Mouse (Mus musculus) kidney, adult 2 months (tissue): ENCODE data around the gene Hdac4. TPM values are rescaled to one million over a fixed set of nuclear protein-coding genes. Genes with fewer than 3 reads are reported as not detected.

Experiments used
- DNase-seq: peaks from one replicate; pipeline ENCODE4 v3.0.0; 2021
- H3K27ac ChIP-seq: fragments of 200-500 bp; 2 replicates; pipeline ENCODE4 v1.5.1; 2012; ENCODE audit warnings: low read depth, low read length, control low read depth, inconsistent platforms; ENCODE audit not compliant: insufficient read depth
- H3K27me3 ChIP-seq: fragments of 200-500 bp; replicated peaks from 2 replicates; pipeline ENCODE4 v1.6.1; 2012; ENCODE audit warnings: mild to moderate bottlenecking, moderate library complexity, low read length, inconsistent platforms; ENCODE audit not compliant: control insufficient read depth, insufficient read depth
- H3K36me3 ChIP-seq: fragments of 200-500 bp; 2 replicates; pipeline ENCODE4 v1.6.1; 2012; ENCODE audit warnings: mild to moderate bottlenecking, moderate library complexity, low read length, inconsistent platforms; ENCODE audit not compliant: control insufficient read depth, insufficient read depth
- H3K4me1 ChIP-seq: fragments of 200-500 bp; 2 replicates; pipeline ENCODE4 v1.6.1; 2011; ENCODE audit warnings: low read length; ENCODE audit not compliant: control insufficient read depth, insufficient read depth
- H3K4me3 ChIP-seq: fragments of 200-500 bp; 2 replicates; pipeline ENCODE4 v1.5.1; 2011; ENCODE audit warnings: mild to moderate bottlenecking, low read depth, low read length, control low read depth; ENCODE audit not compliant: insufficient read depth
- CTCF ChIP-seq: fragments of 200-500 bp; conservative IDR thresholded peaks from 2 replicates; pipeline ENCODE4 v1.5.1; 2011; ENCODE audit warnings: low read depth, mild to moderate bottlenecking, control low read depth, low read length, moderate library complexity, mixed read lengths; ENCODE audit not compliant: insufficient read depth, insufficient read length
- POLR2A ChIP-seq: fragments of 200-500 bp; IDR thresholded peaks from one replicate; pipeline ENCODE4 v1.6.1; 2011; ENCODE audit warnings: low read depth, low read length, control low read depth
- WGBS: fragments of 180-500 bp; shearing (Covaris S2); methylation state at CpG from one replicate; pipeline ENCODE4 v1.1.7; 2018; 5-methylcytosine and 5-hydroxymethylcytosine counted together
- polyA plus RNA-seq: library from polyadenylated mRNA; depleted of rRNA; stranded (reverse); fragments of >200 nt; gene quantifications from 2 replicates; pipeline ENCODE4 v1.2.3, GENCODE M21; 2012

Hdac4 gene
- polyA plus RNA-seq, 1 experiment: 10.0 TPM

- no peak for DNase-seq
- WGBS: 77% methylated on average over 3 of the region's 3 CpGs
- Histone ChIP-seq H3K4me3 (no peak overlapping the region), H3K36me3 (no peaks in the 10 kb centered on the region), H3K27me3 (no peaks in the 10 kb centered on the region), H3K4me1 (no peaks in the 10 kb centered on the region), H3K27ac (no peak overlapping the region)
- no peak for TF ChIP-seq CTCF
- no peak for TF ChIP-seq POLR2A
These were observed 171.6 kb downstream of the Hdac4 start for GRCm38 (mm10) chr1:92023906-92024305.

GRCm38 (mm10) chr1:92022009-92022408 is 173.5 kb downstream of the Hdac4 start:
- Histone ChIP-seq H3K4me1 (no peaks in the 10 kb centered on the region), H3K36me3 (no peaks in the 10 kb centered on the region), H3K27me3 (no peaks in the 10 kb centered on the region), H3K27ac (no peak overlapping the region), H3K4me3 (no peak overlapping the region)
- TF ChIP-seq POLR2A: no peak
- TF ChIP-seq CTCF: no peak
- DNase-seq: no peak
- 81% methylated on average over 4 of the region's 4 CpGs for WGBS

DNA sequence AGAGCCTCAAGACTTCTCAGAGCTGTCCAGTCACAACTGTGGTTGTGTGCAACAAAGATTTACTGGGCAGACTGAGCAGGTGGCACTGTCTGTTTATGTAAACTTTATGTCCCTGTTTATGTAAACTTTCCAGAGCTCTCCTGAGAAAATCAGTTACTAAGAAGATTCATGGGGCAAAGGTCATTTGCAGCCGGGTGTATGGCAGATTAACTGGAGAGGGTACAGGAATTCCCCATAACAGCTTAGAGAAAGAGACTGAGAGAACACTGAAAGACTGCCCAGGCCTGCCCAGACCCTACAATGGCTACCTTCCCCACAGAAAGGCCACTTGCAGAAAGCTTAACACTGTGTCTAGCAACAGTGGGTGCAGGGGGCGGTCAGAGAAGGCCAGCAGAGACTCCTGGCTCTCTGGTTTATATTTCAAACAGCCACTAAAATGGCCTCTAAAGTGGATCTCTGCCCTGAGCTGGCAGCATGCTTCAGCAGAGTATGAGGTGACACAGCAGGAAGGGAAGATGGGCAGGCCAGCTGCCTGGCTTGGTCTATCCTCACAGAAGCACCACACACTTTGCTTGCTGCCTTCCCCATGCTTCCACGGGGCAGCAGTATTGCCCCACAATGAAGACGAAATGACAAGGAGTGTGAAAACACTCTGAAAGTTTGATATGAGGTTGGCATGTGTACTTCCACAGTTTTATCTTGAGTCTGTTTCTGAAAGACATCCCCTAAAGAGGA is 179.4 kb downstream of the Hdac4 start:
- WGBS: 63% methylated on average over 4 of the region's 4 CpGs
- Histone ChIP-seq H3K4me1 (peaks cover 7% of the 10 kb centered on the region), H3K27me3 (no peaks in the 10 kb centered on the region), H3K27ac (0 out of 2 replicates have a peak overlapping the region, but pooled peaks have one; percentile 24), H3K36me3 (no peaks in the 10 kb centered on the region; the same call in 1 of the 2 replicates), H3K4me3 (no peak overlapping the region)
- TF ChIP-seq CTCF (peak; percentile 29), POLR2A (no peak)
- peak; percentile 74 for DNase-seq

GRCm38 (mm10) chr1:92015252-92015651 is 180.2 kb downstream of the Hdac4 start:
- TF ChIP-seq POLR2A: no peak
- TF ChIP-seq CTCF: no peak
- Histone ChIP-seq H3K4me3 (no peak overlapping the region), H3K27ac (no peak overlapping the region), H3K36me3 (no peaks in the 10 kb centered on the region; the same call in 1 of the 2 replicates), H3K4me1 (peaks cover 7% of the 10 kb centered on the region), H3K27me3 (no peaks in the 10 kb centered on the region)
- DNase-seq: no peak

GRCm38 (mm10) chr1:92014496-92014895 is 181.0 kb downstream of the Hdac4 start:
- no peak overlapping the region for H3K4me3 ChIP-seq
- no peaks in the 10 kb centered on the region; the same call in 1 of the 2 replicates for H3K36me3 ChIP-seq
- no peak for DNase-seq
- TF ChIP-seq POLR2A (no peak), CTCF (no peak)
- H3K27me3 ChIP-seq: no peaks in the 10 kb centered on the region
- H3K27ac ChIP-seq: no peak overlapping the region
- H3K4me1 ChIP-seq: peaks cover 7% of the 10 kb centered on the region

DNA sequence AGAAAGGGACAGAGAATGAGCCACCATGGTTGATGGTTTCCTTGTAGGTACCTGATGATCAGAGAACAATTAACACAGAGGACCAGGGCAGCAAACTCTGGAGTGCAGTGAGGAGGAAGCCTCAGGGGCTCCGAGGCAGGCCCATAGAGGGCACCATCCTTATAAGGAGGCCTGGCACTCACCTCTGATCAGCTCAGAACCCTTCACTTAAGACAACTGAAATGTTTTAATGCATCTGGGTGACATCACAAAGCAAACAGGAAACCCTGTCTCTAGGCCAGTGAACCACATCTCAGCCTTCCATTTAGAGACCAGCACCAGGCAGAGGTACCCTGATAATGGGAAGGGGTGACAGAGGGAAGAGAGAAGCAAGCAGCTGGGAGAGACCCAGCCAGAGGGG is 188.8 kb downstream of the Hdac4 start:
- no peak for DNase-seq
- H3K4me1 ChIP-seq: peaks cover 13% of the 10 kb centered on the region
- no peaks in the 10 kb centered on the region for H3K27me3 ChIP-seq
- H3K36me3 ChIP-seq: no peaks in the 10 kb centered on the region; the same call in 1 of the 2 replicates
- TF ChIP-seq CTCF: no peak
- no peak for TF ChIP-seq POLR2A
- WGBS: 81% methylated on average over 1 of the region's 1 CpGs
- no peak overlapping the region for H3K4me3 ChIP-seq
- H3K27ac ChIP-seq: no peak overlapping the region

DNA sequence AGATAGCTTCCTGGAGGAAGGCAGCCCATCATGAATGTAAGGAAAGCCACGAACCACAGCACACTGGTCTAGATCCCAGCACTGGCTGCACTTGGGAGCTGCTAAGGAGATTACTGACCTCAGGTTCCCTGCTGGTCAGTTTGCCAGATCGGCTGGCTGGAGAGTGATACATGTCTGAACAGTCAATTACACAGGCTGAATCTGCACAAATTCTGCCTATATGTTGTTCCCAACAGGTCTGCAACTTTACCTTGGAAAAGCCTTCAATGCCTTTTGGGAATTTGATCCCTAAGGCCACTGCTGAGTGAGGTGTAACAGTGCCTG is 189.9 kb downstream of the Hdac4 start:
- TF ChIP-seq POLR2A (no peak), CTCF (no peak)
- 35% methylated on average over 2 of the region's 2 CpGs for WGBS
- no peak for DNase-seq

More for the DNA sequence above, 189.9 kb downstream of the Hdac4 start:
- Histone ChIP-seq H3K4me1 (peaks cover 16% of the 10 kb centered on the region), H3K27ac (no peak overlapping the region), H3K27me3 (no peaks in the 10 kb centered on the region), H3K4me3 (no peak overlapping the region), H3K36me3 (no peaks in the 10 kb centered on the region)
